Mouse (Mus musculus) ES-E14 (cell line): ENCODE measurements around the gene Nppa.

Experiments used
- CHD2 ChIP-seq: IDR thresholded peaks from 2 replicates; pipeline ENCODE4 v1.6.1; 2014; ENCODE audit warnings: mild to moderate bottlenecking, low read depth, low read length, inconsistent platforms
- HCFC1 ChIP-seq: IDR thresholded peaks from 2 replicates; pipeline ENCODE4 v1.6.1; 2012; ENCODE audit warnings: low read length, inconsistent platforms, borderline replicate concordance; ENCODE audit not compliant: insufficient read depth
- MAFK ChIP-seq: IDR thresholded peaks from 2 replicates; pipeline ENCODE4 v1.6.1; 2014; ENCODE audit warnings: mild to moderate bottlenecking, low read depth, low read length, inconsistent platforms; ENCODE audit not compliant: insufficient read depth
- ZNF384 ChIP-seq: IDR thresholded peaks from 2 replicates; pipeline ENCODE4 v1.6.1; 2012; ENCODE audit warnings: low read depth, low read length, inconsistent platforms

DNA sequence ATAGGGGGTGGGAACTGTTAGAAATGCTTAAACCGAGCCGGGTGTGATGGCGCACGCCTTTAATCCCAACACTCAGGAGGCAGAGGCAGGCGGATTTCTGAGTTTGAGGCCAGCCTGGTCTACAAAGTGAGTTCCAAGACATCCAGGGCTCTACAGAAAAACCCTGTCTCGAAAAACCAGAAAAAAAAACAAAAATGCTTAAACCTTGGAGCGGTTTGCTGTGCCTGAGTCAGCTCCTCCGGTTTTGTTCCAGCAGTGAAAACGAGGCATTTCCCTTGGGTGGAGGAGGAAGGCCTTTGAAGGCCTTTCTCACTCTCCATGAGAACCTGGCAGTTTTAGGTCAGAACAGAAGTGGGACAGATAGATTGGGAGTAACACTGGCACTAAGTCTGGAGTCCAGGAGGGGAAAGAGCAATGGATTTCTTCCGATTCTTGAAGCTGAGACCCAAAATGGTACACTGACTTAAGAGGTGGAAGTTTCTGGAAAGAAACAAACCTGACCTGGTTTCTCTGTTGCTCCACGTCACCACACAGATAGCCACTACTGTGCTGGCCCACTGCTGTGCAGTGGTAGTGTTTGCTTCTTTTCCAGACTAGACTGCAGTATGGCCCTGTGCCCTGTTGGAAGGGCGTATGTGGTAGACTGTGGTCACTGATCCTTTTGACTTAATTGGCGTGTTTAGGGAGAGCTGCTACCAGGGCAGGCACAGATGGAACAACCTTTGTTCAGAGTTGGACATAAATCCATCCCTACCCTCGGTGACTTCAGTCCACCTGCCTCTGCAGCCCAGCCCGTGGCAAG, 39.7 kb downstream of the Nppa start:
- TF ChIP-seq MAFK, result no peak
- no peak for TF ChIP-seq HCFC1
- TF ChIP-seq ZNF384, result no peak
- no peak for TF ChIP-seq CHD2
